Mouse (Mus musculus): ENCODE data around the gene Vamp1. TPM values are rescaled to one million over a fixed set of nuclear protein-coding genes. Genes with fewer than 3 reads are reported as not detected.
"Not testable (repeated sequence)": the region's sequence is repeated elsewhere in the genome, so short reads cannot be mapped to it uniquely, and the experiment has no call there.

Gene Vamp1
- total and polyA plus RNA-seq, 2 experiments = 2.0 to 5.5 TPM

GRCm38 (mm10) chr6:125264219-125264618, 48.9 kb downstream of the Vamp1 start:
- H3K4me1 ChIP-seq (ENCODE audit: control insufficient read depth, insufficient read depth, low read length) = peaks cover 2% of the 10 kb centered on the region; the same call in 1 of the 2 replicates
- TF ChIP-seq POLR2A (IDR thresholded peaks at IDR 0.05; ENCODE audit: extremely low read depth, insufficient read depth, low read length) (no peak), CTCF (IDR thresholded peaks at IDR 0.05; ENCODE audit: low read depth, low read length) (no peak)
- no peak for DNase-seq (ENCODE audit: extremely low read depth, low read depth, low spot score)
- no peak overlapping the region for H3K27ac ChIP-seq (replicated peaks; ENCODE audit: insufficient read depth, low read depth, low read length)
- H3K36me3 ChIP-seq (ENCODE audit: control insufficient read depth, insufficient read depth, low read length) = no peaks in the 10 kb centered on the region
- no peaks in the 10 kb centered on the region for H3K79me2 ChIP-seq (ENCODE audit: control insufficient read depth, insufficient read depth, low read length)
- H3K4me3 ChIP-seq (ENCODE audit: insufficient read depth, low read depth, low read length) = no peak overlapping the region
- H3K27me3 ChIP-seq (ENCODE audit: control insufficient read depth, insufficient read depth, low read length) = no peaks in the 10 kb centered on the region
- H3K9ac ChIP-seq (ENCODE audit: low read depth, low read length) = no peak overlapping the region
- 79% methylated on average over 9 of the region's 9 CpGs for WGBS

GRCm38 (mm10) chr6:125265239-125265638, 49.9 kb downstream of the Vamp1 start:
- DNase-seq (ENCODE audit: extremely low read depth, low read depth, low spot score) = no peak
- TF ChIP-seq CTCF (IDR thresholded peaks at IDR 0.05; ENCODE audit: low read depth, low read length) (no peak), POLR2A (IDR thresholded peaks at IDR 0.05; ENCODE audit: extremely low read depth, insufficient read depth, low read length) (no peak)
- H3K4me3 ChIP-seq (ENCODE audit: insufficient read depth, low read depth, low read length) = no peak overlapping the region
- H3K36me3 ChIP-seq (ENCODE audit: control insufficient read depth, insufficient read depth, low read length) = no peaks in the 10 kb centered on the region
- no peaks in the 10 kb centered on the region for H3K27me3 ChIP-seq (ENCODE audit: control insufficient read depth, insufficient read depth, low read length)
- WGBS = 34% methylated on average over 10 of the region's 10 CpGs
- H3K79me2 ChIP-seq (ENCODE audit: control insufficient read depth, insufficient read depth, low read length) = no peaks in the 10 kb centered on the region
- peaks cover 2% of the 10 kb centered on the region; the same call in 1 of the 2 replicates for H3K4me1 ChIP-seq (ENCODE audit: control insufficient read depth, insufficient read depth, low read length)
- no peak overlapping the region for H3K9ac ChIP-seq (ENCODE audit: low read depth, low read length)
- H3K27ac ChIP-seq (replicated peaks; ENCODE audit: insufficient read depth, low read depth, low read length) = no peak overlapping the region

GRCm38 (mm10) chr6:125266091-125266490, 50.7 kb downstream of the Vamp1 start:
- peaks cover 2% of the 10 kb centered on the region; the same call in 1 of the 2 replicates for H3K4me1 ChIP-seq (ENCODE audit: control insufficient read depth, insufficient read depth, low read length)
- no peak for DNase-seq (ENCODE audit: extremely low read depth, low read depth, low spot score)
- no peaks in the 10 kb centered on the region for H3K27me3 ChIP-seq (ENCODE audit: control insufficient read depth, insufficient read depth, low read length)
- H3K4me3 ChIP-seq (ENCODE audit: insufficient read depth, low read depth, low read length) = no peak overlapping the region
- H3K36me3 ChIP-seq (ENCODE audit: control insufficient read depth, insufficient read depth, low read length) = no peaks in the 10 kb centered on the region
- no peak overlapping the region for H3K27ac ChIP-seq (replicated peaks; ENCODE audit: insufficient read depth, low read depth, low read length)
- no peak overlapping the region for H3K9ac ChIP-seq (ENCODE audit: low read depth, low read length)
- WGBS = 85% methylated on average over 13 of the region's 13 CpGs
- no peaks in the 10 kb centered on the region for H3K79me2 ChIP-seq (ENCODE audit: control insufficient read depth, insufficient read depth, low read length)
- TF ChIP-seq CTCF (IDR thresholded peaks at IDR 0.05; ENCODE audit: low read depth, low read length) (no peak), POLR2A (IDR thresholded peaks at IDR 0.05; ENCODE audit: extremely low read depth, insufficient read depth, low read length) (no peak)

- H3K79me2 ChIP-seq (ENCODE audit: control insufficient read depth, insufficient read depth, low read length); DNase-seq (ENCODE audit: extremely low read depth, low read depth, low spot score); H3K4me3 ChIP-seq (ENCODE audit: insufficient read depth, low read depth, low read length); H3K4me1 ChIP-seq (ENCODE audit: control insufficient read depth, insufficient read depth, low read length); H3K9ac ChIP-seq (ENCODE audit: low read depth, low read length); H3K36me3 ChIP-seq (ENCODE audit: control insufficient read depth, insufficient read depth, low read length); H3K27me3 ChIP-seq (ENCODE audit: control insufficient read depth, insufficient read depth, low read length); H3K27ac ChIP-seq (replicated peaks; ENCODE audit: insufficient read depth, low read depth, low read length): not testable (repeated sequence)
- WGBS = 80% methylated on average over 6 of the region's 6 CpGs
These were observed 51.2 kb downstream of the Vamp1 start for GRCm38 (mm10) chr6:125266600-125266999.

GRCm38 (mm10) chr6:125267469-125267868, 52.1 kb downstream of the Vamp1 start:
- no peak for TF ChIP-seq POLR2A (IDR thresholded peaks at IDR 0.05; ENCODE audit: extremely low read depth, insufficient read depth, low read length)
- TF ChIP-seq CTCF (IDR thresholded peaks at IDR 0.05; ENCODE audit: low read depth, low read length) = no peak
- H3K27ac ChIP-seq (replicated peaks; ENCODE audit: insufficient read depth, low read depth, low read length) = no peak overlapping the region
- WGBS = 75% methylated on average over 3 of the region's 3 CpGs
- H3K36me3 ChIP-seq (ENCODE audit: control insufficient read depth, insufficient read depth, low read length) = no peaks in the 10 kb centered on the region
- no peaks in the 10 kb centered on the region for H3K79me2 ChIP-seq (ENCODE audit: control insufficient read depth, insufficient read depth, low read length)
- no peak overlapping the region for H3K4me3 ChIP-seq (ENCODE audit: insufficient read depth, low read depth, low read length)
- no peak for DNase-seq (ENCODE audit: extremely low read depth, low read depth, low spot score)
- no peak overlapping the region for H3K9ac ChIP-seq (ENCODE audit: low read depth, low read length)
- peaks cover 2% of the 10 kb centered on the region; the same call in 1 of the 2 replicates for H3K4me1 ChIP-seq (ENCODE audit: control insufficient read depth, insufficient read depth, low read length)
- no peaks in the 10 kb centered on the region for H3K27me3 ChIP-seq (ENCODE audit: control insufficient read depth, insufficient read depth, low read length)

GRCm38 (mm10) chr6:125268799-125269198, 53.4 kb downstream of the Vamp1 start:
- no peaks in the 10 kb centered on the region for H3K79me2 ChIP-seq (ENCODE audit: control insufficient read depth, insufficient read depth, low read length)
- H3K27me3 ChIP-seq (ENCODE audit: control insufficient read depth, insufficient read depth, low read length) = no peaks in the 10 kb centered on the region
- no peak overlapping the region for H3K4me3 ChIP-seq (ENCODE audit: insufficient read depth, low read depth, low read length)
- 38% methylated on average over 6 of the region's 6 CpGs for WGBS
- H3K9ac ChIP-seq (ENCODE audit: low read depth, low read length) = no peak overlapping the region
- H3K4me1 ChIP-seq (ENCODE audit: control insufficient read depth, insufficient read depth, low read length) = peaks cover 2% of the 10 kb centered on the region; the same call in 1 of the 2 replicates
- DNase-seq (ENCODE audit: extremely low read depth, low read depth, low spot score) = peak; percentile 51
- H3K27ac ChIP-seq (replicated peaks; ENCODE audit: insufficient read depth, low read depth, low read length) = no peak overlapping the region
- no peak for TF ChIP-seq POLR2A (IDR thresholded peaks at IDR 0.05; ENCODE audit: extremely low read depth, insufficient read depth, low read length)
- TF ChIP-seq CTCF (IDR thresholded peaks at IDR 0.05; ENCODE audit: low read depth, low read length) = no peak
- no peaks in the 10 kb centered on the region for H3K36me3 ChIP-seq (ENCODE audit: control insufficient read depth, insufficient read depth, low read length)
